Mouse (Mus musculus): Measurements from ENCODE around the gene Gm9803. TPM values are rescaled to one million over a fixed set of nuclear protein-coding genes. Genes with fewer than 3 reads are reported as not detected.

The Gm9803 gene
- polyA plus RNA-seq, 1 experiment from 2014 or later, result 26.8 TPM

DNA sequence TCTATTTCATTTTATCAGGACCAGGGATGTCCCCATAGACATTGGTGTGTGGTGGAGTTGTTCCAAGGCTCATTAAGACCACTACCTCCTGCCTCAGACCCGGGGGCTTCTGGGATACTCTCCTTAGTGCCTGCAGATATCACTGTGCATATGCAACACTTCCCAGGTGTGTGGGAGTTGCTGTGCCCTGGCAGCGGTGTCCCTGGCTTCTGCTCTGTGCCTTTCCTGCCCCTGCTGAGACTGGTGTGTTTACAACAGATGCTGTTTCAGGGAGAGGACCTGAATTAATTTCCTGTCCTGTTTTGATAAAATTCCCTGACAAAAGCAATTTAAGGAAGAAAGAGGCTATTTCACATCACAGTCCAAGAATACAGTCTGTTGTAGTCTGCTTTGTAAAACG lies 27.0 kb downstream of the Gm9803 start:
- Histone ChIP-seq H3K27ac (ENCODE audit: low read depth, low read length) (no peak overlapping the region), H3K36me3 (ENCODE audit: control insufficient read depth, insufficient read depth, low read length) (no peaks in the 10 kb centered on the region), H3K4me1 (ENCODE audit: control insufficient read depth, insufficient read depth, low read length) (no peaks in the 10 kb centered on the region), H3K9ac (replicated peaks; ENCODE audit: low read depth, low read length) (no peak overlapping the region), H3K27me3 (ENCODE audit: control insufficient read depth, insufficient read depth, low read length) (no peaks in the 10 kb centered on the region), H3K9me3 (ENCODE audit: control insufficient read depth, low read length) (no peaks in the 10 kb centered on the region), H3K4me2 (ENCODE audit: low read depth, low read length) (no peak overlapping the region), H3K4me3 (ENCODE audit: low read depth, low read length) (no peak overlapping the region)
- 29% methylated on average over 3 of the region's 3 CpGs for WGBS
- ATAC-seq (ENCODE audit: low read depth), result 0 out of 2 replicates have a peak, but pooled peaks have one; percentile 45

DNA sequence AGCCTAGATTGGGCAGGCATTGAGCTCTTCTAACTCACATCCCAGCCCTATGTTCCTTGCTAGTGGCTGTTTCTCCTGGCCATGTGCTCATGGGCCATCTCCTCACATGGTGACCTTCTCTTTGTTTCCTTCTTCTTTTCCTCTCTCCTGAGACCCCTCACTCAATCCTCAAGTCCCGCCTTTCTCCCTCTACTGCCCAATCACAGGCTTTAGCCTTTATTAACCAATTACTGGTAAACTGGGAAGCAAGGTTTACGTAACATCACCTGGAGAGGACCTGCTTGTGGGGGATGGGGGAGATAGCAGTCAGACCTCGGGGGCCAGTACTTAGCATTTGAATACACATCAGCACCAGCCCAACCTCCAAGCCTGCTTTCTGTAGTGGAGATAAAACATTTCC lies 27.5 kb downstream of the Gm9803 start:
- ATAC-seq (ENCODE audit: low read depth), result peak; percentile 75
- Histone ChIP-seq H3K4me1 (ENCODE audit: control insufficient read depth, insufficient read depth, low read length) (no peaks in the 10 kb centered on the region), H3K9me3 (ENCODE audit: control insufficient read depth, low read length) (no peaks in the 10 kb centered on the region), H3K27me3 (ENCODE audit: control insufficient read depth, insufficient read depth, low read length) (no peaks in the 10 kb centered on the region), H3K4me2 (ENCODE audit: low read depth, low read length) (no peak overlapping the region), H3K4me3 (ENCODE audit: low read depth, low read length) (no peak overlapping the region), H3K9ac (replicated peaks; ENCODE audit: low read depth, low read length) (no peak overlapping the region), H3K36me3 (ENCODE audit: control insufficient read depth, insufficient read depth, low read length) (no peaks in the 10 kb centered on the region), H3K27ac (ENCODE audit: low read depth, low read length) (no peak overlapping the region)
- WGBS, result 28% methylated on average over 3 of the region's 3 CpGs

DNA sequence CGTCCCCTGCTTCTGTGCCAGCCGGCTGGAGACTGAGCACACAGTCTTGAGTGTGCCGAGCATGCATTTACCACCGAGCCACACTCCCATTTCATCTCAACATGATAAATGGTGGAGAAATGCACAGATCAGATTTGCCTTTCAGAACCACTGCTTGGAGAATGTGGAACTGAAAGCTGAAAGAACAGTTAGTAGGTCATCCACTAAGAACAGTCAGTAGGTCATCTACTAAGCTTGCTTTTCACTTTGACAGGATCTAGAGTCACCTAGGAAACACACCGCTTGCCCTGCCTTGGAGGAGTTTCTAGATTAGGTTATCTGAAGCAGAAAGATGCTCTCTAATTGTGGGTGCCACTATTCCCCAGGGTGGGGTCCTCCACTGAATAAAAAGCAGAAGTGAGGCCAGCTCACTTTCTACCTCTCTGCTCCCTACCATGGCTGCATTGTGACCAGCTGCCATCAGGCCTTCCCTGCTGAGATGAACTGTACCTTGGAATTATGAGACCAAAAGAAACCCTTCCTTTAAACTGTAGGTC lies 33.8 kb downstream of the Gm9803 start:
- H3K9me3 ChIP-seq (ENCODE audit: control insufficient read depth, low read length), result no peaks in the 10 kb centered on the region
- H3K36me3 ChIP-seq (ENCODE audit: control insufficient read depth, insufficient read depth, low read length), result no peaks in the 10 kb centered on the region
- no peak overlapping the region for H3K27ac ChIP-seq (ENCODE audit: low read depth, low read length)
- 93% methylated on average over 5 of the region's 5 CpGs for WGBS
- H3K4me2 ChIP-seq (ENCODE audit: low read depth, low read length), result no peak overlapping the region
- no peak for ATAC-seq (ENCODE audit: low read depth)
- no peak overlapping the region for H3K9ac ChIP-seq (replicated peaks; ENCODE audit: low read depth, low read length)
- H3K4me1 ChIP-seq (ENCODE audit: control insufficient read depth, insufficient read depth, low read length), result no peaks in the 10 kb centered on the region
- H3K27me3 ChIP-seq (ENCODE audit: control insufficient read depth, insufficient read depth, low read length), result no peaks in the 10 kb centered on the region
- no peak overlapping the region for H3K4me3 ChIP-seq (ENCODE audit: low read depth, low read length)

DNA sequence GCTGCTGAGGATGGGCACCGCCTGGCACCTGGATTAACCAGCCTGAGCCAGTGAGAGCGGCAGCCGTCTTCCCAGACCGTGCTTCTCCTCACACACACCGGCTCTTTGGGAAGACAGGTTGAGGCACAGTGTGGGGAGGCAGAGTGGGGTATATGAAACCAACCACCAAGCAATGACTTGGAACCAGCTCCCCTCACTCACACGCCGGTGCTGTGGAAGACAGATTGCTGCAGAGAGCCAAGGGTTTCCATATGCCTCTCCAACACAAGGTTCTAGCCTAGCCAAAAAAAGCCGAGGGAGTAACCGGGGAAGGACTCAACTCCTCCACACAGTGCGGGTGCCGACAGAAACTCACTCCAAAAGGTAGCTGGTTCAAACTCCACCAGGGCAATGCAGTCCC lies 35.4 kb downstream of the Gm9803 start:
- Histone ChIP-seq H3K4me2 (ENCODE audit: low read depth, low read length) (no peak overlapping the region), H3K9ac (replicated peaks; ENCODE audit: low read depth, low read length) (no peak overlapping the region), H3K27me3 (ENCODE audit: control insufficient read depth, insufficient read depth, low read length) (no peaks in the 10 kb centered on the region), H3K4me1 (ENCODE audit: control insufficient read depth, insufficient read depth, low read length) (no peaks in the 10 kb centered on the region), H3K27ac (ENCODE audit: low read depth, low read length) (no peak overlapping the region), H3K9me3 (ENCODE audit: control insufficient read depth, low read length) (no peaks in the 10 kb centered on the region), H3K36me3 (ENCODE audit: control insufficient read depth, insufficient read depth, low read length) (no peaks in the 10 kb centered on the region), H3K4me3 (ENCODE audit: low read depth, low read length) (no peak overlapping the region)
- 84% methylated on average over 11 of the region's 11 CpGs for WGBS
- ATAC-seq (ENCODE audit: low read depth), result no peak

DNA sequence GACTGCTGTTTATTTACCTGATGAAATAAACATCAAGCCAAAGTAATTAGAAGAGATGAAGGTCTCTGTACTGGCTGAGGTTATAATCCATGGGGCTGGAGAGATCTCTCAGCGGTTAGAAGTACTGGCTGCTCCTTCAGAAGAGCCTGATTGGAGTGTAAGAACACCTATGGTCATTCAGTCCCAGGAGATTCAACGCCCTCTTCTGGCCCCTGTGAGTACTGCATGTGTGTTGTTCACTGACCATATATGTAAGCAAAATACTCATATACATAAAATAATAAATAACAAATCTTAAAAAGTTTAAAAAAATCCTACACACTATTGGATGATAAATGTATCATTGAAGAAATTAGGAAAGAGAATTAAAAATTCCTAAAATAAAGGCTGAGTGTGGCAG lies 36.9 kb downstream of the Gm9803 start:
- Histone ChIP-seq H3K4me3 (ENCODE audit: low read depth, low read length) (no peak overlapping the region), H3K27me3 (ENCODE audit: control insufficient read depth, insufficient read depth, low read length) (no peaks in the 10 kb centered on the region), H3K4me1 (ENCODE audit: control insufficient read depth, insufficient read depth, low read length) (no peaks in the 10 kb centered on the region), H3K27ac (ENCODE audit: low read depth, low read length) (no peak overlapping the region), H3K9me3 (ENCODE audit: control insufficient read depth, low read length) (no peaks in the 10 kb centered on the region), H3K36me3 (ENCODE audit: control insufficient read depth, insufficient read depth, low read length) (no peaks in the 10 kb centered on the region), H3K4me2 (ENCODE audit: low read depth, low read length) (no peak overlapping the region), H3K9ac (replicated peaks; ENCODE audit: low read depth, low read length) (no peak overlapping the region)
- WGBS, result 41% methylated on average over 2 of the region's 2 CpGs
- ATAC-seq (ENCODE audit: low read depth), result no peak

DNA sequence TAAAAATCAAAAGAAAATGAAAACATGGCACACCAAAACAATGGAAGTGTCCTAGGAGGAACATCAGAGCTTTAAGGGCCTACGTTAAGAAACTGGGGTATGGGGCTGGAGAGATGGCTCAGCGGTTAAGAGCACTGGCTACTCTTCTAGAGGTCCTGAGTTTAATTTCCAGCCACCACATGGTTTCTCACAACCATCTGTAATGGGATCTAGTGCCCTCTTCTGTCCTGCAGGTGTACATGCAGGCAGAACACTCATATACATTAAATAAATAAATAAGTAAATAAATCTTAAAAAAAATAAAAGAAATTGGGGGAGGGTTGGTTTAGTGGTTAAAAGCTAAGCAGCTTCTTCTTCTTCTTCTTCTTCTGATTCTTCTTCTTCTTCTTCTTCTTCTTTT lies 37.4 kb downstream of the Gm9803 start:
- Histone ChIP-seq H3K27ac (ENCODE audit: low read depth, low read length) (no peak overlapping the region), H3K4me2 (ENCODE audit: low read depth, low read length) (no peak overlapping the region), H3K4me3 (ENCODE audit: low read depth, low read length) (no peak overlapping the region), H3K4me1 (ENCODE audit: control insufficient read depth, insufficient read depth, low read length) (no peaks in the 10 kb centered on the region), H3K36me3 (ENCODE audit: control insufficient read depth, insufficient read depth, low read length) (no peaks in the 10 kb centered on the region), H3K9ac (replicated peaks; ENCODE audit: low read depth, low read length) (no peak overlapping the region), H3K9me3 (ENCODE audit: control insufficient read depth, low read length) (no peaks in the 10 kb centered on the region), H3K27me3 (ENCODE audit: control insufficient read depth, insufficient read depth, low read length) (no peaks in the 10 kb centered on the region)
- 91% methylated on average over 2 of the region's 2 CpGs for WGBS
- ATAC-seq (ENCODE audit: low read depth), result no peak

Other genes with a start within 250 kb of the Gm9803 start
- 3.7 and 3.8 TPM in 2 replicates for gene Bend3, start 45.3 kb upstream of the Gm9803 start, polyA plus RNA-seq (2014; fragmentation: Nextera tagmentation; extraction: Ambion mirVana)
- 71.8 and 76.5 TPM in 2 replicates for gene 1700021F05Rik, start 16.9 kb downstream of the Gm9803 start, polyA plus RNA-seq (2014; fragmentation: Nextera tagmentation; extraction: Ambion mirVana)
- 1,170 and 1,195 TPM in 2 replicates for gene Cd24a, start 54.2 kb downstream of the Gm9803 start, polyA plus RNA-seq (2014; fragmentation: Nextera tagmentation; extraction: Ambion mirVana)

All from neural tube, embryonic 14.5 days (tissue).